Mouse (Mus musculus) layer of hippocampus, adult 9-11 months (tissue): ENCODE data around the gene Gsto2.
"Not testable (repeated sequence)": the region's sequence is repeated elsewhere in the genome, so short reads cannot be mapped to it uniquely, and the experiment has no call there.

Experiments
- DNase-seq: peaks from one replicate; pipeline ENCODE4 v3.0.0; 2022

Gsto2 gene

GRCm38 (mm10) chr19:47865353-47865947 lies at the start of gene Gsto2:
Gene Gsto2, plus strand, starts transcription at chr19:47865534.
- peak; percentile 96 for DNase-seq

- DNase-seq: no peak
Measured at GRCm38 (mm10) chr19:47817692-47818091, 47.6 kb upstream of the Gsto2 start.

- peak; percentile 36 for DNase-seq
Measured at GRCm38 (mm10) chr19:47820832-47821493, 44.4 kb upstream of the Gsto2 start.

GRCm38 (mm10) chr19:47821494-47821872 lies 43.9 kb upstream of the Gsto2 start:
- DNase-seq: no peak

- no peak for DNase-seq
Measured at GRCm38 (mm10) chr19:47822143-47822796, 43.1 kb upstream of the Gsto2 start.

- no peak for DNase-seq
Measured at GRCm38 (mm10) chr19:47824026-47824425, 41.3 kb upstream of the Gsto2 start.

GRCm38 (mm10) chr19:47829913-47830450 lies 35.4 kb upstream of the Gsto2 start:
- no peak for DNase-seq

GRCm38 (mm10) chr19:47831111-47831510 lies 34.2 kb upstream of the Gsto2 start:
- DNase-seq: no peak

GRCm38 (mm10) chr19:47832316-47832715 lies 33.0 kb upstream of the Gsto2 start:
- DNase-seq: no peak

- DNase-seq: no peak
Measured at GRCm38 (mm10) chr19:47834614-47835013, 30.7 kb upstream of the Gsto2 start.

- no peak for DNase-seq
Measured at GRCm38 (mm10) chr19:47835776-47836175, 29.6 kb upstream of the Gsto2 start.

GRCm38 (mm10) chr19:47836701-47837526 lies 28.4 kb upstream of the Gsto2 start:
- DNase-seq: no peak

- DNase-seq: no peak
Measured at GRCm38 (mm10) chr19:47837527-47837901, 27.8 kb upstream of the Gsto2 start.

GRCm38 (mm10) chr19:47841234-47841633 lies 24.1 kb upstream of the Gsto2 start:
- not testable (repeated sequence) for DNase-seq

GRCm38 (mm10) chr19:47849735-47850134 lies 15.6 kb upstream of the Gsto2 start:
- no peak for DNase-seq

GRCm38 (mm10) chr19:47852131-47852530 lies 13.2 kb upstream of the Gsto2 start:
- not testable (repeated sequence) for DNase-seq

GRCm38 (mm10) chr19:47853053-47853452 lies 12.3 kb upstream of the Gsto2 start:
- DNase-seq: no peak

GRCm38 (mm10) chr19:47853951-47854795 lies 11.2 kb upstream of the Gsto2 start:
- no peak for DNase-seq

- DNase-seq: peak; percentile 88
Measured at GRCm38 (mm10) chr19:47854796-47855783, 10.2 kb upstream of the Gsto2 start, which contains the start of gene Gsto1. Gene Gsto1, plus strand, starts transcription at chr19:47854970.
